Mouse (Mus musculus) small intestine, adult 2 months (tissue): ENCODE measurements around the gene Noto.

Experiments used
- CTCF ChIP-seq: fragments of 200-500 bp; IDR thresholded peaks from 2 replicates; pipeline ENCODE4 v1.5.1; 2012; ENCODE audit warnings: low read depth, mild to moderate bottlenecking, control low read depth, inconsistent platforms, low read length, moderate library complexity, mixed read lengths; ENCODE audit not compliant: insufficient replicate concordance, insufficient read length; ENCODE audit errors: extremely low read depth
- POLR2A ChIP-seq: fragments of 200-500 bp; IDR thresholded peaks from 2 replicates; pipeline ENCODE4 v1.6.1; 2012; ENCODE audit warnings: low read depth, mild to moderate bottlenecking, control low read depth, inconsistent platforms, low read length, moderate library complexity

DNA sequence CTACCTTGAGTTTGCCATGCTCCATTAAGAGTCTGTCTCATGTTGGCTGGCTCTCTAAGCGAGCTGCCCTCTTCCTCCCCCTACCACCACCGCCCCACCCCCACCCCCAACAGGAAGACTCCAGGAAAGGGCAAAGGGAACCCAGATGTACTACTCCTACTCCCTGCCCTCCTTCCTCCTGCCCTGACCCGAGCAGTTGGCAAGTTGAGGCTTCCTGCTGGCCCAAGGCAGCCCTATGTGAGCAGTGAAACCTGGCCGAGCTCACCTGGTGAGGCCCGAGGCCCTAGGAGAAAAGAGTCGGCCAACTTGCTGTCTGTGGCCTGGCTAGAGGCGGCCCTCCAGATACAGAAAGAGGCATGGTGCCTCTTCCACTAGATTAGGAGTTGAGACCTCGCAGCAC lies 45.1 kb upstream of the Noto start:
- no peak for TF ChIP-seq POLR2A
- no peak for TF ChIP-seq CTCF
